15 mouse cellular contexts compared by ENCODE assay signal in the genomic region with DNA sequence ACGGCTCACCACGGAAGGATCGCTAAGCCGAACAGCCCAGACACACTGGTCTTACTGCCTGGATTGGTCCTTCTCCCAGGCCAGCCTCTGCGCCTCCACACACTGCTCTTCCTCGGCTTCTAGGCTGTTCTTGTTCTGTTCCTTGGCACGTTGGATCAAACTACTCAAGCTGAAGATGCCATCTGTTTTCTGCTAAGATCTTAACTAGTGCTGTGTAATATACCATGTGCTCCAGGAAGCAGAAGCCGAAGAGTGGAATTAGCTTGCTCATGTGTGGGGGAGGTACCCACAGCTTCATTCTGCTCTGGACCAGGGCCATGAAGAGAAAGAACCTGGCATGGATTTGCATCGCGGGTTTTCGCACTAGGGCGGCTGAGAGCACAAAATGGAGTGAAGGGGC. TPM values are rescaled to one million over a fixed set of nuclear protein-coding genes. Genes with fewer than 3 reads are reported as not detected.
DNase-seq lines count a peak whose midpoint lies in the region; ATAC-seq and TF ChIP-seq lines count a peak whose summit lies in the region.
"Had no signal": no experiment of that assay in that cellular context is flagged by ENCODE, and none has a peak within 500 bp of the region (broad histone marks: within the 10 kb centered on the region; RNA-seq: fewer than 3 reads in every experiment).

No protein-coding gene starts in this region.

- H3K27me3 ChIP-seq in hindbrain, postnatal 0 days (ENCODE audit: insufficient read depth, low read length) = no peaks in the 10 kb centered on the region
- no peaks in the 10 kb centered on the region for H3K27me3 ChIP-seq in hindbrain, embryonic 10.5 days (ENCODE audit: insufficient read depth, poor library complexity, severe bottlenecking)
- H3K27me3 ChIP-seq: embryonic facial prominence, embryonic 12.5 days; liver, embryonic 13.5 days; Patski had no signal

- no peak for DNase-seq in hindbrain, postnatal 0 days (ENCODE audit: low spot score)
- no peak for DNase-seq in hindbrain, embryonic 10.5 days (ENCODE audit: low spot score)
- DNase-seq in cerebellum, adult 18-20 months = peak; percentile 18 to 35
- peak; percentile 68 to 74 for DNase-seq in layer of hippocampus, adult 8-10 months (ENCODE audit: low spot score in 2 of 2)
- peak; percentile 75 to 86 for DNase-seq in right cerebral cortex, postnatal 10 days (ENCODE audit: low spot score in 2 of 2)
- DNase-seq in heart, adult 9 months (ENCODE audit: low spot score in 2 of 2) = no peak
- DNase-seq in thymus, postnatal 14 days = no peak
- DNase-seq: gastrocnemius, postnatal 10 days; heart, postnatal 36 days; liver, embryonic 13.5 days; retina, postnatal 1 day had no signal

- H3K4me2 ChIP-seq in hindbrain, postnatal 0 days (ENCODE audit: low read depth, low read length) = no peak overlapping the region
- H3K4me2 ChIP-seq: embryonic facial prominence, embryonic 12.5 days; liver, embryonic 13.5 days had no signal

- 74% methylated on average over 12 of the region's 12 CpGs for WGBS in hindbrain, postnatal 0 days
- WGBS in hindbrain, embryonic 10.5 days = 90% methylated on average over 12 of the region's 12 CpGs

- H3K9ac ChIP-seq in hindbrain, postnatal 0 days (replicated peaks; ENCODE audit: low read length) = no peak overlapping the region
- H3K9ac ChIP-seq: embryonic facial prominence, embryonic 12.5 days; liver, embryonic 13.5 days had no signal

- H3K36me3 ChIP-seq in hindbrain, postnatal 0 days (ENCODE audit: insufficient read depth, low read length) = no peaks in the 10 kb centered on the region
- H3K36me3 ChIP-seq in hindbrain, embryonic 10.5 days = no peaks in the 10 kb centered on the region
- H3K36me3 ChIP-seq: embryonic facial prominence, embryonic 12.5 days; liver, embryonic 13.5 days had no signal

- no peaks in the 10 kb centered on the region for H3K9me3 ChIP-seq in hindbrain, postnatal 0 days (ENCODE audit: low read length)
- no peaks in the 10 kb centered on the region for H3K9me3 ChIP-seq in hindbrain, embryonic 10.5 days
- H3K9me3 ChIP-seq: embryonic facial prominence, embryonic 12.5 days; liver, embryonic 13.5 days had no signal

- H3K4me1 ChIP-seq in hindbrain, postnatal 0 days (ENCODE audit: insufficient read depth, low read length) = no peaks in the 10 kb centered on the region
- no peaks in the 10 kb centered on the region for H3K4me1 ChIP-seq in hindbrain, embryonic 10.5 days (replicated peaks)
- H3K4me1 ChIP-seq: embryonic facial prominence, embryonic 12.5 days; liver, embryonic 13.5 days had no signal

- no peak overlapping the region for H3K4me3 ChIP-seq in hindbrain, postnatal 0 days (ENCODE audit: low read length)
- no peak overlapping the region for H3K4me3 ChIP-seq in hindbrain, embryonic 10.5 days
- H3K4me3 ChIP-seq: embryonic facial prominence, embryonic 12.5 days; liver, embryonic 13.5 days; megakaryocyte, embryonic 14.5 days had no signal

- H3K27ac ChIP-seq in hindbrain, postnatal 0 days = no peak overlapping the region
- no peak overlapping the region for H3K27ac ChIP-seq in hindbrain, embryonic 10.5 days
- H3K27ac ChIP-seq: embryonic facial prominence, embryonic 12.5 days; liver, embryonic 13.5 days had no signal

- peak; percentile 59; the same call in 1 of the 2 replicates for ATAC-seq in hindbrain, postnatal 0 days
- no peak for ATAC-seq in monocyte, adult 5-6 weeks (replicated peaks; ENCODE audit: insufficient number of reproducible peaks, low FRiP score, low TSS enrichment, poor library complexity, severe bottlenecking)
- ATAC-seq: Patski had no signal

- TF ChIP-seq CTCF in hindbrain, postnatal 0 days (IDR thresholded peaks at IDR 0.05; ENCODE audit: low read depth) = no peak

RNA-seq across cellular contexts. Expression of gene Zfr, which starts 11.2 kb away (rescaled TPM):
- 266 and 281 TPM in 2 replicates for total RNA-seq in hindbrain, postnatal 0 days (2014; rRNA removed)
- 196 and 219 TPM in 2 replicates for polyA plus RNA-seq in hindbrain, postnatal 0 days (2015; fragmentation: Nextera tagmentation; extraction: Ambion mirVana)
- polyA plus RNA-seq in hindbrain, embryonic 10.5 days (2016; fragmentation: Nextera tagmentation; extraction: Ambion mirVana) = 128 and 142 TPM in 2 replicates
- total RNA-seq in layer of hippocampus, adult 8-10 months (2022) = 100 to 1,000 TPM; 275 to 344 (median 299) TPM
- total RNA-seq in monocyte, adult 5-6 weeks (2017) = 49.0 to 97.9 TPM (median 69.7 TPM) in 3 replicates

Comparison
In these comparisons a context has a peak if more than half of its experiments do, and no peak if none do; other contexts are left out.
1. DNase-seq: peak in cerebellum, adult 18-20 months (2 of 2), layer of hippocampus, adult 8-10 months (2 of 2) and right cerebral cortex, postnatal 10 days (2 of 2); none in hindbrain, postnatal 0 days (single experiment), hindbrain, embryonic 10.5 days (single experiment), heart, adult 9 months (0 of 2) and thymus, postnatal 14 days (single experiment).